Comparison of ENCODE assay signal across 16 mouse cellular contexts in genomic region chr6:17990173-17991028, GRCm38 (mm10). TPM values are rescaled to one million over a fixed set of nuclear protein-coding genes. Genes with fewer than 3 reads are reported as not detected.
"Had no signal": no experiment of that assay in that cellular context is flagged by ENCODE, and none has a peak within 500 bp of the region (broad histone marks: within the 10 kb centered on the region; RNA-seq: fewer than 3 reads in every experiment).

No protein-coding gene starts in this region.

- DNase-seq: retina, postnatal 1 day; right cerebral cortex, adult 18-20 months; right cerebral cortex, postnatal 14 days; right cerebral cortex, postnatal 25 days; right cerebral cortex, postnatal 4 days; spleen, adult 18-20 months; thymus, adult 18-20 months; thymus, adult 2 months; thymus, postnatal 14 days; thymus, postnatal 25 days; thymus, postnatal 36 days; thymus, postnatal 4 days had no signal

- H3K9ac ChIP-seq: neural tube, embryonic 15.5 days; stomach, embryonic 15.5 days had no signal

- H3K4me2 ChIP-seq: neural tube, embryonic 15.5 days; stomach, embryonic 15.5 days had no signal

- H3K4me1 ChIP-seq: neural tube, embryonic 15.5 days; stomach, embryonic 15.5 days had no signal

- H3K4me3 ChIP-seq: neural tube, embryonic 15.5 days; stomach, embryonic 15.5 days had no signal

- H3K9me3 ChIP-seq: neural tube, embryonic 15.5 days; stomach, embryonic 15.5 days had no signal

- H3K27me3 ChIP-seq: neural tube, embryonic 15.5 days; stomach, embryonic 15.5 days had no signal

- H3K27ac ChIP-seq: neural tube, embryonic 15.5 days; stomach, embryonic 15.5 days; stomach, postnatal 0 days had no signal

- H3K36me3 ChIP-seq: neural tube, embryonic 15.5 days; stomach, embryonic 15.5 days had no signal

RNA-seq across cellular contexts. Expression of gene Wnt2, which starts 40.0 kb away (rescaled TPM):
- total RNA-seq: neutrophil, adult 5-6 weeks had no signal
